Mouse (Mus musculus) brown adipose tissue, adult 24 weeks (tissue): ENCODE results near the gene Atraid. TPM values are rescaled to one million over a fixed set of nuclear protein-coding genes. Genes with fewer than 3 reads are reported as not detected.

Experiments used
- H3K27ac ChIP-seq: fragments of 200-500 bp; replicated peaks from 2 replicates; pipeline ENCODE4 v1.5.1; 2012; ENCODE audit warnings: low read depth, mild to moderate bottlenecking, low read length
- H3K4me1 ChIP-seq: fragments of 200-500 bp; 2 replicates; pipeline ENCODE4 v1.6.1; 2012; ENCODE audit warnings: low read length, mixed read lengths; ENCODE audit not compliant: control insufficient read depth, insufficient read depth, insufficient read length
- H3K4me3 ChIP-seq: fragments of 200-500 bp; 2 replicates; pipeline ENCODE4 v1.5.1; 2012; ENCODE audit warnings: low read depth, mild to moderate bottlenecking, low read length, moderate library complexity; ENCODE audit not compliant: insufficient read depth
- polyA plus RNA-seq: library from polyadenylated mRNA; stranded (reverse); fragments of >200 nt; gene quantifications from 2 replicates; pipeline ENCODE4 v1.2.4, GENCODE M21; 2012; ENCODE audit not compliant: missing spikeins, insufficient read depth, insufficient read length

The Atraid gene
- polyA plus RNA-seq, 1 experiment, result 156 TPM

- Histone ChIP-seq H3K27ac (no peak overlapping the region), H3K4me3 (no peak overlapping the region), H3K4me1 (no peaks in the 10 kb centered on the region)
These were observed 32.1 kb downstream of the Atraid start for GRCm38 (mm10) chr5:31080059-31080794.

DNA sequence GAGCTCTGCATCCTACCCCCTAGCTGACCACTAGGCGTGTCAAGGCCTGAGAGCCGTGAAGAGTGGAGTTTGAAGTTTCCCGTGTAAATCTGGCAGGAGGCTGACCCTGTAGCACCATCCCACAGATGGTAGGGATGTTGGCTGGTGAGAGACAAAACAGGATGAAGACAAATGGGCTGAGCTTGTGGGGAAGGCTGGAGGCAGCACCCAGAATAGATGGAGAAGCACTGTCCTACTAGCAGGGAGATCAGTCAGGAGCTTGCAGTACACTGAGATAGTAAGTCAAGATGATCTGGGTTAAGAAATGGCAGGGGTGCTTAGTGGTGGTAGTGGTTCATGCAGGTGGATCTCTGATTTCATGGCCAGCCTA is 32.7 kb downstream of the Atraid start:
- Histone ChIP-seq H3K4me3 (no peak overlapping the region), H3K4me1 (no peaks in the 10 kb centered on the region), H3K27ac (no peak overlapping the region)

- H3K27ac ChIP-seq, result no peak overlapping the region
- no peaks in the 10 kb centered on the region for H3K4me1 ChIP-seq
- H3K4me3 ChIP-seq, result no peak overlapping the region
These were observed 33.3 kb downstream of the Atraid start for GRCm38 (mm10) chr5:31081386-31081785.

DNA sequence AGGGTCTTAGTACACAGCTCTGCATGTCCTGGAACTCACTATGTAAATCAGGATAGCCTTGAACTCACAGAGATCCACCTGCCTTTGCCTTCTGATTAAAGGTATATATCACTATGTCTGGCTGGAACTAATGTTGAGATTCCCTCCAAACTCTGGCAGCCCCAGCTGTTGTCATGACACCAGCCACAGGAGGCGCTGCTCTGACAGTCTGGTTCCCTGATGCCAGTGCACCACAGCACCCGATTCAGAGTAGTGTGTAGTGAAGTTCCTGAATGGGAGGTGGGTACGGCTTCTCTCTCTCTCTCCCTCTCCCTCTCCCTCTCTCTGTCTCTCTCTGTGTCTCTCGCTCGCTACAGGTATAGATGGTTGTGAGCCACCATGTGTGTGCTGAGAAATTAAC is 34.2 kb downstream of the Atraid start:
- Histone ChIP-seq H3K4me3 (no peak overlapping the region), H3K27ac (no peak overlapping the region), H3K4me1 (no peaks in the 10 kb centered on the region)

DNA sequence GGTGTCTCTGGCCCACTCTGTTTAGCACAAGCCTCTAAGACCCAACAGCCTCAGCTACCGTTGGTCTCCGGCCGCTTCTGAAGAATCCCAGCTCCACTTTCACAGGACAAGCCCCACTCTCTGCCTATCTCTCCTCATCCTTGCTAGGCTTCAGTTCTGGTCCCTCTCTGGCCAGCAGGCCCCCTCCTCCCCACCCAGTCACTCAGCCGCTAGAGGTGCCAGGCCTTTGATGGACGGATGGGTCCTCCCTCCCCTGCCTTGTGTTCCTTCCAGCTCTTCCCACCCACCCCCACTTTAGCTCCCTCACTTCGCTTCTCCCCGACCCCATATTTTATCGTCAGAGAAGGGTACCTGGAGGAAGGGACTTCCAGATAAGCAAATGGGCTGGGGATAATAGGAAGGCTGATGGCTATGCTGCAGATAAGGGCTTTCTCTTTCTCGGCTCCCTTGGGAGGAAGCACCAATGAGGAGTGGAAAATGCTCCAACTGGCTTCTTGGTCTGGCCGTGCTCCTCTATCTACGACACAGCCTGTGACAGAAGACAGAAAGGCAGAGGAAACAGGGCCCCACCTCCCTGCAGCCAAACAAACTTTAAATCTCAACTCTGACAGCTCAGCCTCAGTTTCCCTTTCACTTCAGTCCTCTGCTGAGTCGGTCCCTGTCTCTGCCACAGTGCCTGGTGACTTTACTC is 35.0 kb downstream of the Atraid start:
- H3K4me1 ChIP-seq, result no peaks in the 10 kb centered on the region
- no peak overlapping the region for H3K27ac ChIP-seq
- H3K4me3 ChIP-seq, result no peak overlapping the region

- no peaks in the 10 kb centered on the region for H3K4me1 ChIP-seq
- no peak overlapping the region for H3K27ac ChIP-seq
- no peak overlapping the region for H3K4me3 ChIP-seq
These were observed 35.8 kb downstream of the Atraid start for GRCm38 (mm10) chr5:31083949-31084348.

DNA sequence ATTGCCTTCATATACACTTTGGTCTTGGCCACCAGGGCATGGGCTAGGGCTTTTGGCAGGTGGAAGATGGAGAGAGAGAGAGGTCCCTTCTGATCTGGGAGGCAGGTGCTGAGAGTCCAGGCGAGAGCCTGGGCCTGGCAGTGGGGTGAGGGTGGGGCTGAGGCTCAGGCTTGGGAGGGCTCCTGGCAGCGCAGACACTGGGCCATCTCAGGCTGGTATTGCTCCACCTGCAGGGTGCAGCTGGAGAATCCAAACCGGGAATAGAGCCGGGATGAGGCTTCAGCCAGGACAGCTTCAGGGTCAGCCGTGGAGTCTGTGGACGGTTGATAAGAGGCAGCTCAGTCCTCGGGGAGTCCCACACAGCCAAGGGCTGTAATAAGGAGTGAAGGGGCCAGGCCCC is 38.5 kb downstream of the Atraid start:
- Histone ChIP-seq H3K27ac (no peak overlapping the region), H3K4me3 (no peak overlapping the region), H3K4me1 (no peaks in the 10 kb centered on the region)

DNA sequence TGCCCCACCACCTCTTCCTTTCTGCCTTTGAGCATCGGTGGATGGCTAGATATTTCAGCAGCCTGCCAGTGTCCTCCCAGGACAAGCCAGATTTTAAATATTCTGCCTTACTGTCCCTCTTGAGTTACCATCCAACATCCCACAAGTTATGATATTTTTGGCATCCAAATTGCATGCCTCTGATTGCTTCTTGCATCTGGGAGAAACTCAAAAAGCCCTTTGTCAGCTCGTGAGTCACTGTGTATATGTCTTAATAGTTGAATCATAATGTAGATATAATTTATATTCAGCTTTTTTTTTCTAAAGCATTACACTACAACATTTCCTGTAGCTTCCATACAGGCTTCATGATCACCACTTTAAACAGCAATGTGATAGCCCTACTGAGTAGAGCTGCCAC is 39.0 kb downstream of the Atraid start:
- H3K27ac ChIP-seq, result no peak overlapping the region
- no peaks in the 10 kb centered on the region for H3K4me1 ChIP-seq
- H3K4me3 ChIP-seq, result no peak overlapping the region

GRCm38 (mm10) chr5:31092231-31092975 is 44.3 kb downstream of the Atraid start:
- Histone ChIP-seq H3K27ac (no peak overlapping the region), H3K4me3 (peak overlapping the region; percentile 36; the same call in 1 of the 2 replicates), H3K4me1 (no peaks in the 10 kb centered on the region)

DNA sequence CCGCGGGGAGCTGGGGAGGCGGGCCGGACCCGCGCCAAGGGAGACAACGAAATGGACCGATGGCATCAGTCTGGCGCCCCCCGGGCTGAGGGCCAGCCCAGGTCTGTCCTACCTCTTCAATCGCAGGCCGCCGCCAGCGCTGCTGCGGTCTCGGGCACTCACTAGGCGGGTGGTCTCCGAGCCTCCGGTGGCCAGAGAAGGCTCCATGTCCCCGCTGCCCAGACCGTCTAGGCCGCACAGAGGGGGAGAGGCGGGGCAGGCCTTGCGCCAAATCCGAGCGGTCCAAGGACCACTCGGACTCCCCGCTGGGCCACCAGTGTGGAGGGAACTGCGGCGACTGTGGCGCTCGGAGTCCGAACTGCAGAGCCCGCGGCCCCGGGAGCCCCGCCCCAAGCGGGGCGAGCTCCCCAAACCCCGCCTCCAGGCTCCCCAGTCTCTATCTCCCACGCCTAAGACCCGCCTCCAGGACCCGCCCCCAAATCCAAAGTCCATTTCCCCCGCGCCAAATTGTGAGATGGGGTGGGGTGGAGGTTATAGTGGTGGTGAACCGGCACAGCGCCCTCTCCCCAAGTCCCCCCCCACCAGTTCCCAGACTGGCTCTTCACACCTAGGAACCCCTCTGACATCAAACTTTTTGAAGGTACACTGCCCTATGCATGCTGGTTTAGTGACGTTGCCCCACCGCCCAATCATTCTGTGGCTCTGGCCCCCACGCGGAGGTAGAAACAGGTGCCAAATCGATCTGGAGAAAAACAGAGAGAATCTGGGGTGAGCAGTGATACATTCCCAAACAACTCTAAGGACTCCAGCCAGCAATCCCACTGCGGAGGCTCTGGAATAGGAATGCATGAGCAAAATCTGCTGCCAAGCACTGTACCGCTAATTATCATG is 45.3 kb downstream of the Atraid start:
- Histone ChIP-seq H3K4me1 (no peaks in the 10 kb centered on the region), H3K27ac (no peak overlapping the region), H3K4me3 (peak overlapping the region; percentile 36)

GRCm38 (mm10) chr5:31094100-31094798 is 46.1 kb downstream of the Atraid start:
- Histone ChIP-seq H3K4me3 (peak overlapping the region; percentile 20), H3K27ac (no peak overlapping the region), H3K4me1 (no peaks in the 10 kb centered on the region)

GRCm38 (mm10) chr5:31094799-31095691 is 46.9 kb downstream of the Atraid start:
- Histone ChIP-seq H3K4me1 (no peaks in the 10 kb centered on the region), H3K27ac (no peak overlapping the region)

DNA sequence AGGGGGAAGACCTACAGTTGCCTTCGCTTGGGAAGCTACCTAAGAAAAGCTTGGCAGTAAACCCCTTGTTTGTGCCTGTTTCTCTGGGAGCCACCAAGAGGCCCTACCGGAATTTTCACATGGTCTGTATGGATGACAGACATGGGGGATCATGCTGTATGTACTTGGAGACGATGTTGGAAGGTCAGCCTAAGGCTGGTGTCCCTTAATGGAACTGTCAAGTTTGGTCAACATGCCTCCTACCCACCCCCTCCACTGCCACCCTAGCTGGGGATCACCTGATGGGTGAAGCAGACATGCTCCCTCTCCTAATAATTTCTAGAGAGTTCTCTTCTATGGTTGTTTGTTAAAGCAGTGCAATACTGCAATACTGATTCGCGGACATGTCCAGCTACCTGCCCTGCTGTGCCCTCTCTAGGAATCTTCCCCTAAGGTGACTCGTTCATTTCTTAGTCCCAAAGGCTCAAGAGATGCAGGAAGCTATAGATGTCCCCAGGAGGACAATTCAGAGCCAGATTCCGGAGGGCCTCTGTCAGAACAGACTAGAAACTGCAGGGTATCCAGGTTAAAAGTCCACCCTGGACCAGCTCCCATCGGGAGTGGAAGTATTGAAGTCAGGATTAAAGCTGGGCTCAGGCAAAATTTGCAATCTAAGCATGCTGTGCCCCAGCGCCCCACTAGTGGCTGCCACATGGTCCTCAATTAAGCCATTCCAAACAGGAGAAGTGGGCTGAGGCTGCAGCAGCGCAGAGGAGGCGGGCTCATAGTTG is 47.8 kb downstream of the Atraid start:
- no peaks in the 10 kb centered on the region for H3K4me1 ChIP-seq
- peak overlapping the region; percentile 20 for H3K4me3 ChIP-seq
- no peak overlapping the region for H3K27ac ChIP-seq

More at GRCm38 (mm10) chr5:31094799-31095691, 46.9 kb downstream of the Atraid start:
- H3K4me3 ChIP-seq, result peak overlapping the region; percentile 20
